Mouse (Mus musculus) olfactory bulb, adult 2 months (tissue): ENCODE measurements at regions not wholly inside any gene's neighbourhood (a gene's known extent, or its start where the extent isn't known, plus 50 kb on each side); places are given as distances from the start of the nearest gene placed in this dataset.

Experiments
- H3K27ac ChIP-seq: fragments of 200-500 bp; 2 replicates; pipeline ENCODE4 v1.5.1; 2012; ENCODE audit warnings: low read depth, low read length; ENCODE audit not compliant: insufficient read depth
- H3K4me1 ChIP-seq: fragments of 200-500 bp; 2 replicates; pipeline ENCODE4 v1.6.1; 2012; ENCODE audit warnings: low read length; ENCODE audit not compliant: control insufficient read depth, insufficient read depth
- H3K4me3 ChIP-seq: fragments of 200-500 bp; 2 replicates; pipeline ENCODE4 v1.5.1; 2012; ENCODE audit warnings: mild to moderate bottlenecking, low read depth, low read length, moderate library complexity; ENCODE audit not compliant: insufficient read depth
- CTCF ChIP-seq: fragments of 200-500 bp; IDR thresholded peaks from 2 replicates; pipeline ENCODE4 v1.5.1; 2012; ENCODE audit warnings: low read depth, mild to moderate bottlenecking, low read length, moderate library complexity; ENCODE audit not compliant: insufficient read depth
- POLR2A ChIP-seq: fragments of 200-500 bp; IDR thresholded peaks from 2 replicates; pipeline ENCODE4 v1.6.1; 2012; ENCODE audit warnings: mild to moderate bottlenecking, low read depth, low read length, moderate library complexity; ENCODE audit not compliant: insufficient read depth
- WGBS: fragments of 180-500 bp; shearing (Covaris S2); methylation state at CpG from one replicate; pipeline ENCODE4 v1.1.7; 2018; 5-methylcytosine and 5-hydroxymethylcytosine counted together

DNA sequence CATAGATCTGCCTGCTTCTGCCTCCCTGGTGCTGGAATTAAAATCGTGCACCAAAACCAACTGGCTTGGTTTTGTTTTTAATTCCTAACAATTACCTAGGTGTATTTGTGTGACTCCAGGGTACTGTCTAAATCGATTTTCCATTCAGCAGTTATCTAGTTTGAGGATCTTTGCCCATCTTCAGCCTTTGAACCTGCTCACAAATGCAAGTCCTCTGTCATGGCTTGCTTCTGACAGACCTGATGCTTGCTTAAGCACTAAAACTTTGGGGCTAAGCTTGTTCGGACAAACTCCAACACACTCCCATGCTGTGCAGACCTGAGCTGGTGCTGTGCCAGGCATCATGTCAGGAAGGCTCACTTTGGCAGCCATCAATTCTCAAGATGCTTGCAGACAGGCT lies 246.4 kb downstream of the Mtx2 start:
- Histone ChIP-seq H3K4me1 (no peaks in the 10 kb centered on the region), H3K4me3 (no peak overlapping the region), H3K27ac (no peak overlapping the region)
- TF ChIP-seq POLR2A (no peak), CTCF (no peak)
- 80% methylated on average over 3 of the region's 3 CpGs for WGBS

GRCm38 (mm10) chr2:75072471-75072870 lies 246.9 kb downstream of the Mtx2 start:
- no peak overlapping the region for H3K27ac ChIP-seq
- TF ChIP-seq POLR2A: no peak
- TF ChIP-seq CTCF: no peak
- no peaks in the 10 kb centered on the region for H3K4me1 ChIP-seq
- H3K4me3 ChIP-seq: no peak overlapping the region
- 50% methylated on average over 8 of the region's 8 CpGs for WGBS

- TF ChIP-seq POLR2A (no peak), CTCF (no peak)
- 92% methylated on average over 9 of the region's 9 CpGs for WGBS
- Histone ChIP-seq H3K4me1 (no peaks in the 10 kb centered on the region), H3K27ac (no peak overlapping the region), H3K4me3 (no peak overlapping the region)
These were observed 247.6 kb downstream of the Mtx2 start for GRCm38 (mm10) chr2:75073178-75073577.

GRCm38 (mm10) chr2:75087164-75087563 lies 261.6 kb downstream of the Mtx2 start:
- TF ChIP-seq CTCF: no peak
- no peak for TF ChIP-seq POLR2A
- H3K4me1 ChIP-seq: no peaks in the 10 kb centered on the region
- WGBS: 78% methylated on average over 12 of the region's 12 CpGs

GRCm38 (mm10) chr2:75089186-75089585 lies 263.6 kb downstream of the Mtx2 start:
- no peak for TF ChIP-seq POLR2A
- Histone ChIP-seq H3K27ac (no peak overlapping the region), H3K4me3 (no peak overlapping the region), H3K4me1 (no peaks in the 10 kb centered on the region)
- 81% methylated on average over 8 of the region's 8 CpGs for WGBS

More at GRCm38 (mm10) chr2:75087164-75087563, 261.6 kb downstream of the Mtx2 start:
- Histone ChIP-seq H3K27ac (no peak overlapping the region), H3K4me3 (no peak overlapping the region)

GRCm38 (mm10) chr2:75089616-75090015 lies 264.0 kb downstream of the Mtx2 start:
- WGBS: 74% methylated on average over 6 of the region's 6 CpGs
- no peak for TF ChIP-seq POLR2A
- no peak for TF ChIP-seq CTCF
- Histone ChIP-seq H3K4me1 (no peaks in the 10 kb centered on the region), H3K27ac (no peak overlapping the region), H3K4me3 (no peak overlapping the region)

GRCm38 (mm10) chr2:75090439-75090838 lies 264.8 kb downstream of the Mtx2 start:
- Histone ChIP-seq H3K27ac (no peak overlapping the region), H3K4me1 (no peaks in the 10 kb centered on the region), H3K4me3 (no peak overlapping the region)
- TF ChIP-seq POLR2A (no peak), CTCF (no peak)
- 86% methylated on average over 16 of the region's 16 CpGs for WGBS

- TF ChIP-seq POLR2A (no peak), CTCF (no peak)
- no peaks in the 10 kb centered on the region for H3K4me1 ChIP-seq
- 72% methylated on average over 11 of the region's 11 CpGs for WGBS
- H3K4me3 ChIP-seq: no peak overlapping the region
- H3K27ac ChIP-seq: no peak overlapping the region
These were observed 275.9 kb downstream of the Mtx2 start for GRCm38 (mm10) chr2:75101501-75101900.

DNA sequence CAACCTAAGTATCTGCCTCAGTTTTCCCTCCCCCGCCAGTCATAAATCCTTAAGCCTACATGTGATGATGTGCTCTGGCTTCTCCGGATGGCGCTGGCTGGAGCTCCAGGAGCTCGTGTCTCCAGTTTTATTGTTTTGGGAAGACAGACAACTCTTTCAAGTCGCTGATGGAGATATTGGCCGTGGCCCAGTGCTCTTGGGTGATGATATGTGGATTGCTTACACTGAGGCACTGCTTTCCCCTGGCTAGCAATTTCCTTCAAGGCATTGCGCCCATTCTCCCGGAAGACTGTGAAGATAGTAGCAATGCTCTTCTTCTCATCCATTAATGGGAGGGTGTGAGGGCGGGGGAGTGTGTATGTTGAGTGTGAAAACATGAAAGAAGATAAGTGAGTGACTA lies 287.1 kb downstream of the Mtx2 start:
- H3K4me1 ChIP-seq: peaks cover 7% of the 10 kb centered on the region
- no peak overlapping the region for H3K4me3 ChIP-seq
- WGBS: 91% methylated on average over 9 of the region's 9 CpGs
- H3K27ac ChIP-seq: no peak overlapping the region
- TF ChIP-seq CTCF (no peak), POLR2A (no peak)

DNA sequence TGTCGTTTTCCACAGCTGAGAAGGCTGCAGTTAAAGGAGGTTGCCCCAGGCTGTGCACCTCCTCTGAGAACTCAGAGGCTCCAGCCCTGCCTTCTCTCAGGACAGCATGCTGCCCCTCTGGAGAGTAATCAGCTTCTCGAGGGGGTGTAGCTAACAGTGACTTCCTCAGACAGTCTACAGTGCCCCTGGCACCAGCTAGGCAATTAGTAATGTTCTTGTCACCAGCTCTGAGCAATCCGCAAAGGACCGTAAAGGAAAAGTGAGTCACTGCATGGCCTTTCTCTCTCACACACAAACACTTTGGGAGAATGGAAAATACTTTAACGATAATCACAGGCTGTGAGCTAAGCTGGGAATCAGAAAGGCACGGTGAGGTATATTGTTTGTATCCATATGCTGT lies 288.8 kb downstream of the Mtx2 start:
- TF ChIP-seq POLR2A (no peak), CTCF (no peak)
- Histone ChIP-seq H3K4me1 (peaks cover 7% of the 10 kb centered on the region), H3K27ac (no peak overlapping the region), H3K4me3 (no peak overlapping the region)
- 15% methylated on average over 6 of the region's 6 CpGs for WGBS
